23 mouse cellular contexts compared by ENCODE assay signal in the genomic region with DNA sequence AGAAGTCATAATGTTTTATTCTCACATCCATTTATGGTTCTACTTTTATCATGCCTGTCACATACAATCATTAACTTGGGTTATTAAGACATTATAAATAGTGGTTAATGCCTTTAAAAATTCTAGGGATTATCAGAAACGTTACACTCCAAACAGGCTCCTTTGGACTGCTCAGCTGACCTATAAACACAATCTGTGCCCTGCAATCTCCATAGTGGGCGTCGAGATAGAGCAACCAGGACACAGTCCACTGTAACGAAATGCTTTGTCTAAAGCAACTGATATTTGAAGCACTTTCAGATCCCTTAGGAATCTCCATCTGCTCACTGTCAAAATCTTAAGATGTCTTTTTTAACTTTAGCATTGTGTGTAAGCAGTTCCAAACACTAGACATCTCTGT.
"Had no signal": no experiment of that assay in that cellular context is flagged by ENCODE, and none has a peak within 500 bp of the region (broad histone marks: within the 10 kb centered on the region; RNA-seq: fewer than 3 reads in every experiment).

No protein-coding gene starts in this region.

- ATAC-seq: lung, postnatal 0 days; midbrain, embryonic 16.5 days had no signal

- H3K36me3 ChIP-seq: liver, embryonic 15.5 days; lung, embryonic 15.5 days; midbrain, embryonic 10.5 days; midbrain, embryonic 12.5 days; neural tube, embryonic 13.5 days; neural tube, embryonic 15.5 days; stomach, embryonic 15.5 days had no signal

- H3K4me3 ChIP-seq: liver, embryonic 15.5 days; lung, embryonic 15.5 days; midbrain, embryonic 10.5 days; midbrain, embryonic 12.5 days; myocyte; neural tube, embryonic 13.5 days; neural tube, embryonic 15.5 days; stomach, embryonic 15.5 days had no signal

- DNase-seq: lung, adult 2 months; lung, postnatal 14 days; lung, postnatal 36 days; midbrain, embryonic 14.5 days; retina, postnatal 1 day; right cerebral cortex, adult 18-20 months; right cerebral cortex, postnatal 25 days; thymus, adult 2 months; thymus, postnatal 25 days; thymus, postnatal 4 days had no signal

- H3K4me2 ChIP-seq: liver, embryonic 15.5 days; lung, embryonic 15.5 days; midbrain, embryonic 12.5 days; neural tube, embryonic 13.5 days; neural tube, embryonic 15.5 days; stomach, embryonic 15.5 days had no signal

- H3K27me3 ChIP-seq: liver, embryonic 15.5 days; lung, embryonic 15.5 days; megakaryocyte, embryonic 14.5 days; midbrain, embryonic 12.5 days; neural tube, embryonic 13.5 days; neural tube, embryonic 15.5 days; stomach, embryonic 15.5 days had no signal

- H3K4me1 ChIP-seq: liver, embryonic 15.5 days; lung, embryonic 15.5 days; megakaryocyte, embryonic 14.5 days; midbrain, embryonic 12.5 days; neural tube, embryonic 15.5 days; stomach, embryonic 15.5 days had no signal

- H3K27ac ChIP-seq: liver, embryonic 15.5 days; lung, embryonic 15.5 days; macrophage; midbrain, embryonic 10.5 days; midbrain, embryonic 12.5 days; neural tube, embryonic 13.5 days; neural tube, embryonic 15.5 days; stomach, embryonic 15.5 days; stomach, postnatal 0 days had no signal

- H3K9me3 ChIP-seq: liver, embryonic 15.5 days; lung, embryonic 15.5 days; midbrain, embryonic 10.5 days; midbrain, embryonic 12.5 days; neural tube, embryonic 13.5 days; neural tube, embryonic 15.5 days; stomach, embryonic 15.5 days had no signal

- H3K9ac ChIP-seq: liver, embryonic 15.5 days; lung, embryonic 15.5 days; midbrain, embryonic 12.5 days; neural tube, embryonic 13.5 days; neural tube, embryonic 15.5 days; stomach, embryonic 15.5 days had no signal
